In the genomic region with DNA sequence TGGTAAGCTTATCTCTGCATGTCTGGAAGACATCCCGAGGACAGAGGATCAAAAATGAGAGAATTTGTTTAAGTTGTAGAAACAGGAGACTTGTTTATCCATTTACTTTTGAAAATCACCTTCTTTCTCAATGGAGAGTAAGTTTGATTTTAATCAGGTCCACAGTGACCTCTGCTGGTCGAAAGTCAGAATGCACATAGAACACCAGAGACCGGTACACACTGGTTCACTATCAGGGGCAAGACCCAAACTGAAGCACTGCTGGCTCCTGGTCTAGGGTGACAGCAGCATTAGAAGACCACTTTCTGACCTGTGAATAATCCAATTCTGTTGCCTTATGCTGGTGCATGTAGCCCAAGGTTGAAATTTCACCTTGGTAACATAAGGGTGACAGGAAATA, we compare ENCODE assay signal across 8 mouse cellular contexts. TPM values are rescaled to one million over a fixed set of nuclear protein-coding genes. Genes with fewer than 3 reads are reported as not detected.
DNase-seq lines count a peak whose midpoint lies in the region; ATAC-seq and TF ChIP-seq lines count a peak whose summit lies in the region.

No protein-coding gene starts in this region.

- in situ Hi-C loops in ES-E14 (cut with MboI; ENCODE audit: low sequenced_read_pairs in 2 of 2, unreplicated experiment in 2 of 2): no loop called here

- H3K9ac ChIP-seq in ES-E14 (ENCODE audit: insufficient read depth, low read depth, low read length, poor library complexity, severe bottlenecking): no peak overlapping the region
- no peak overlapping the region for H3K9ac ChIP-seq in lung, postnatal 0 days (replicated peaks; ENCODE audit: low read depth)

- H3K4me2 ChIP-seq in lung, postnatal 0 days (replicated peaks; ENCODE audit: low read depth, low read length): no peak overlapping the region

- H3K9me3 ChIP-seq in ES-E14 (ENCODE audit: control insufficient read depth, insufficient read depth, low read depth, low read length): no peaks in the 10 kb centered on the region
- no peaks in the 10 kb centered on the region for H3K9me3 ChIP-seq in lung, postnatal 0 days (ENCODE audit: low read length)

- intact Hi-C loops in heart, postnatal 14 days (cut with DNase I): loop anchor here (2.0 to 10.0 kb wide), 2 partner anchors 1110 to 1902 kb away; no protein-coding TSS in a partner anchor

- peak; percentile 79 for TF ChIP-seq CTCF in lung, postnatal 0 days (IDR thresholded peaks at IDR 0.05)

- H3K27ac ChIP-seq in ES-E14 (ENCODE audit: insufficient read depth, low read depth, low read length, poor library complexity, severe bottlenecking): no peak overlapping the region
- no peak overlapping the region for H3K27ac ChIP-seq in lung, postnatal 0 days (ENCODE audit: low read length)

- DNase-seq in ES-E14 (ENCODE audit: low read depth, low spot score): peak; percentile 69
- DNase-seq in adrenal gland, postnatal 25 days: peak; percentile 49
- peak; percentile 54 for DNase-seq in embryo, embryonic 11.5 days (ENCODE audit: low read depth, low spot score)
- peak; percentile 66 to 85 for DNase-seq in heart, postnatal 14 days
- peak; percentile 31 for DNase-seq in large intestine, adult 2 months (ENCODE audit: low read depth, low spot score)
- peak; percentile 74 for DNase-seq in lung, postnatal 0 days (ENCODE audit: low spot score)
- DNase-seq in right cerebral cortex, adult 18-20 months: peak; percentile 57
- peak; percentile 51 for DNase-seq in urinary bladder, postnatal 36 days (ENCODE audit: low spot score in 2 of 2)

- ATAC-seq in lung, postnatal 0 days: no peak

- no peaks in the 10 kb centered on the region for H3K36me3 ChIP-seq in ES-E14 (ENCODE audit: control insufficient read depth, insufficient read depth, low read length, poor library complexity, severe bottlenecking)
- no peaks in the 10 kb centered on the region for H3K36me3 ChIP-seq in lung, postnatal 0 days (ENCODE audit: insufficient read depth, low read length)

- H3K4me1 ChIP-seq in ES-E14 (ENCODE audit: control insufficient read depth in 2 of 2, insufficient read depth in 2 of 2, low read length in 2 of 2, poor library complexity in 1 of 2): no peaks in the 10 kb centered on the region
- H3K4me1 ChIP-seq in lung, postnatal 0 days (ENCODE audit: insufficient read depth, low read depth, low read length): no peaks in the 10 kb centered on the region

- WGBS in large intestine, adult 2 months: 6% methylated on average over 3 of the region's 3 CpGs
- WGBS in lung, postnatal 0 days: 3% methylated on average over 3 of the region's 3 CpGs

- H3K27me3 ChIP-seq in lung, postnatal 0 days (replicated peaks; ENCODE audit: insufficient read depth, low read length): no peaks in the 10 kb centered on the region

- H3K4me3 ChIP-seq in ES-E14 (ENCODE audit: insufficient read depth in 1 of 2, low read depth in 1 of 2, low read length in 2 of 2, poor library complexity in 1 of 2, severe bottlenecking in 1 of 2): no peak overlapping the region
- H3K4me3 ChIP-seq in lung, postnatal 0 days (ENCODE audit: low read depth, low read length): no peak overlapping the region

- TF ChIP-seq EP300 in lung, postnatal 0 days (IDR thresholded peaks at IDR 0.05): no peak

TF ChIP-seq in ES-E14, 5 proteins besides CTCF, POLR2A, EP300 and RAD21:
- TF ChIP-seq ZNF384 (IDR thresholded peaks at IDR 0.05; ENCODE audit: low read depth, low read length) (no peak), HCFC1 (IDR thresholded peaks at IDR 0.05; ENCODE audit: borderline replicate concordance, insufficient read depth, low read length) (no peak), ZC3H11A (IDR thresholded peaks at IDR 0.05; ENCODE audit: borderline replicate concordance, low read depth, low read length) (peak; percentile 69; the same call in 1 of the 2 replicates), CHD2 (IDR thresholded peaks at IDR 0.05; ENCODE audit: low read depth, low read length) (no peak), MAFK (IDR thresholded peaks at IDR 0.05; ENCODE audit: insufficient read depth, low read depth, low read length) (no peak)

RNA-seq across cellular contexts. Expression of gene Dut, which starts 32.4 kb away (rescaled TPM):
- total RNA-seq in ES-E14 (2012; rRNA removed): 123 and 158 TPM in 2 replicates
- 24.5 and 33.5 TPM in 2 replicates for total RNA-seq in adrenal gland, postnatal 25 days (2021)
- 10 to 100 TPM; 25.6 to 36.6 TPM for total RNA-seq in heart, postnatal 14 days (2021)
- polyA plus RNA-seq in large intestine, adult 2 months (2012; rRNA removed): 20.4 and 21.5 TPM in 2 replicates
- 40.1 and 40.5 TPM in 2 replicates for polyA plus RNA-seq in lung, postnatal 0 days (2015; fragmentation: Nextera tagmentation; extraction: Ambion mirVana)
